17 mouse cellular contexts compared by ENCODE assay signal in genomic region chr1:89827051-89827450, GRCm38 (mm10).
"Had no signal": no experiment of that assay in that cellular context is flagged by ENCODE, and none has a peak within 500 bp of the region (broad histone marks: within the 10 kb centered on the region; RNA-seq: fewer than 3 reads in every experiment).

No protein-coding gene starts in this region.

- H3K4me1 ChIP-seq: liver, embryonic 12.5 days; liver, embryonic 15.5 days; lung, embryonic 15.5 days had no signal

- H3K36me3 ChIP-seq: liver, embryonic 12.5 days; liver, embryonic 15.5 days; lung, embryonic 15.5 days had no signal

- H3K4me2 ChIP-seq: liver, embryonic 12.5 days; liver, embryonic 15.5 days; lung, embryonic 15.5 days had no signal

- H3K27me3 ChIP-seq: liver, embryonic 12.5 days; liver, embryonic 15.5 days; lung, embryonic 15.5 days had no signal

- DNase-seq: layer of hippocampus, adult 9-11 months; lung, adult 18-20 months; lung, postnatal 10 days; lung, postnatal 36 days; midbrain, embryonic 14.5 days; right cerebral cortex, postnatal 4 days; thymus, adult 2 months; thymus, postnatal 14 days; thymus, postnatal 4 days had no signal

- ATAC-seq: intestine, postnatal 0 days; liver, embryonic 12.5 days had no signal

- H3K4me3 ChIP-seq: layer of hippocampus, adult 2 months; liver, embryonic 12.5 days; liver, embryonic 15.5 days; lung, embryonic 15.5 days; megakaryocyte, embryonic 14.5 days; midbrain, embryonic 10.5 days had no signal

- H3K27ac ChIP-seq: layer of hippocampus, adult 2 months; liver, embryonic 12.5 days; liver, embryonic 15.5 days; lung, embryonic 15.5 days; midbrain, embryonic 10.5 days; stomach, postnatal 0 days had no signal

- H3K9me3 ChIP-seq: liver, embryonic 12.5 days; liver, embryonic 15.5 days; lung, embryonic 15.5 days; megakaryocyte, embryonic 14.5 days; midbrain, embryonic 10.5 days had no signal

- H3K9ac ChIP-seq: liver, embryonic 12.5 days; liver, embryonic 15.5 days; lung, embryonic 15.5 days had no signal
